Mouse (Mus musculus) brain, embryonic 14.5 days (tissue): ENCODE measurements around the gene BC025920.

Experiments
- CTCF ChIP-seq: fragments of 200-500 bp; IDR thresholded peaks from 2 replicates; pipeline ENCODE4 v1.5.1; 2012; ENCODE audit warnings: inconsistent platforms, mild to moderate bottlenecking, moderate library complexity, borderline replicate concordance; ENCODE audit not compliant: insufficient read depth, insufficient read length; ENCODE audit errors: extremely low read depth
- POLR2A ChIP-seq: fragments of 200-500 bp; IDR thresholded peaks from 2 replicates; pipeline ENCODE4 v1.6.1; 2012; ENCODE audit warnings: mild to moderate bottlenecking, inconsistent platforms, borderline replicate concordance; ENCODE audit not compliant: poor library complexity, insufficient read depth, insufficient read length, severe bottlenecking; ENCODE audit errors: extremely low read depth

DNA sequence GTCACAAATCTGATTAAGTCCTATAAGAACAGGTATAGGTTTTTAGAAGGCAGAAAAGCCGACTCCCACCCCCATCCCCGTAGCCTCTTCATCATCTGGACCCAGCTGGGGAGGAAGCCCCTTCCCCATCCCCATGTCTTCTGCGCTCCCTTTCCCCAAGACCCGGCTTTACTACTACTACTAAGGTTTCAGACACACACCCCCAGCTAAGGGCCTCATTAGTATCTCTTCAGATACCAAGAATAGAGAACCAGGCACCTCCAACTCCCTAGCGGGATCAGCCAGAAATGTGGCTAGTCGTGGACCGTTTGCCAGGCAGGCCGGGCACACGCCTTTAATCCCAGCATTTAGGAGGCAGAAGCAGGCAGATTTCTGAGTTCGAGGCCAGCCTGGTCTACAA lies 6.0 kb upstream of the BC025920 start:
- TF ChIP-seq CTCF (no peak), POLR2A (no peak)
